Mouse (Mus musculus) midbrain, embryonic 12.5 days (tissue): ENCODE data around the gene Vmn1r3. TPM values are rescaled to one million over a fixed set of nuclear protein-coding genes. Genes with fewer than 3 reads are reported as not detected.

Experiments
- polyA plus RNA-seq: library from polyadenylated mRNA; unstranded; fragments of >200 nt; fragmentation: Nextera tagmentation; extraction: Ambion mirVana; gene quantifications from 2 replicates; pipeline ENCODE4 v1.2.1, GENCODE M21; 2016

Gene Vmn1r3
- polyA plus RNA-seq, 1 experiment from 2014 or later, result not detected

Other genes with a start within 250 kb of the Vmn1r3 start
- not detected in 2 replicates for gene Vmn1r2, start 18.0 kb downstream of the Vmn1r3 start, polyA plus RNA-seq